Mouse (Mus musculus) CH12.LX (cell line): ENCODE data around the gene Ppp1r3g.

Experiments used
- CTCF ChIP-seq, 2 experiments: IDR thresholded peaks in 1 of 2; conservative IDR thresholded peaks in 1 of 2; 2 replicates each; pipeline ENCODE4 v1.5.1; 2011 to 2012; ENCODE audit warnings: low read depth in 2 of 2, low read length in 2 of 2, improper control_type of control experiment in 1 of 2, inconsistent platforms in 1 of 2, mild to moderate bottlenecking in 1 of 2, moderate library complexity in 1 of 2
- E2F4 ChIP-seq: IDR thresholded peaks from 2 replicates; pipeline ENCODE4 v1.6.1; 2011; ENCODE audit warnings: low read depth, low read length, improper control_type of control experiment; ENCODE audit not compliant: insufficient replicate concordance
- MAFK ChIP-seq: IDR thresholded peaks from 2 replicates; pipeline ENCODE4 v1.6.1; 2011; ENCODE audit warnings: low read length, improper control_type of control experiment; ENCODE audit not compliant: insufficient replicate concordance
- POLR2A ChIP-seq: IDR thresholded peaks from 2 replicates; pipeline ENCODE4 v1.6.1; 2011; ENCODE audit warnings: low read depth, mild to moderate bottlenecking, improper control_type of control experiment, low read length

DNA sequence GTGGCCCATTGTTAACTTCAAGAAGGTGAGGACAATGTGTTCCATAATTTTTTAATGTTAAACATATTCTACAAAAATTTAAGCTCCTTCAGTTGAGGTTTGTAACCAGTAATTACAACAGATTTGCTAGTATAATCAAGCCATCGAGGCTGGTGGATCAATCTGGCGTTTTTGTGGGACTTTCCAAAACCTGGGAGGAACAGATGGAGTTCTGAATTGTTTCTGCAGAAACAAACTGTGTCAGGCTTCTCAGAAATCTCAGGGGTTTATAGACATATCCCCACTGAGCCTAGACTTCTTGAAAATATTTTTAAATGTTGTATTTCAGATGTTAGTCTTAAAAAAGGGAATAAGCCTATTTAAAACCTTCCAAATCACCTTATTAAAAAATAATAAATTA, 20.6 kb upstream of the Ppp1r3g start:
- TF ChIP-seq CTCF (conservative IDR thresholded peaks at IDR 0.05 in 1 of 2, IDR thresholded peaks at IDR 0.05 in 1 of 2; ENCODE audit: low read depth in 2 of 2, low read length in 2 of 2) (no peak), MAFK (no peak), POLR2A (no peak), E2F4 (no peak)
